8 mouse cellular contexts compared by ENCODE assay signal in the genomic region with DNA sequence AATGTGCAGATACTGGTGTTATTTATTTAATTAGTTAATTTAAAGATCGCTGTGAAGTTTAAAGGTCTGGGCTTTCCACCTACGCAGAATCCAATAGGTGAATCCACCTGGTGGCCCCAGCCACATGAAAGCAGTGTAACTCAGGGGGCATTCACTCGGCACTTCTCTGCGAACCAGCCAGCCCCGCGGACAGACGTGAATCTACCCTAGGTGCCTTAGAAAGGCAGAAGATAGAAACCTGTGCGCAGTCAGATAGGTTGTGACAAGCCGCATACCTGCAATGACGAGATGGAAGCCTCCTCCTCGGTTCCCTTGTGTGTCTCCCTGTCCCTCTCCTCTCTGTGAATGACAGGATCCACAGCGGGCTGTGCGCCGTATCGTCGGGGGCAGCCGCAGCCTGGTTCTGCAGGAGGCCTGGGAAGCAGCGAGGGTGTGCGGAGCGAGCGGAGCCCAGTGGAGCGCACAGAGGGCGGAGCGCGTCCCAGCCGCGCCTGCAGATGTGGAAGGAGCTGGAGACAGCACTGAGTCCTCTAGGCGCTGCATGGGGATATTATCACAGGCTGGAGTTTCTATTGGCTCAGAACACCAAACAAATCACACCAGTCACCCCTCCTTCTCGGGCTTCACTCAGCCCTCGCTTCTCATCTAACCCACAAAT. TPM values are rescaled to one million over a fixed set of nuclear protein-coding genes. Genes with fewer than 3 reads are reported as not detected.
DNase-seq lines count a peak whose midpoint lies in the region; ATAC-seq and TF ChIP-seq lines count a peak whose summit lies in the region.

TSS of gene Grem2 (minus strand) at position 522 of the 658 bp plus-strand sequence.

- 7% methylated on average over 30 of the region's 30 CpGs for WGBS in liver, postnatal 0 days (ENCODE audit: insufficient replicate concordance)
- WGBS in neural tube, embryonic 15.5 days, result 3% methylated on average over 30 of the region's 30 CpGs

- DNase-seq in cerebellum, postnatal 25 days, result peak; percentile 20 to 34
- no peak for DNase-seq in cerebellum, adult 9-10 months
- peak; percentile 11 for DNase-seq in gastrocnemius, adult 18-20 months (ENCODE audit: low spot score)
- DNase-seq in layer of hippocampus, adult 2 months (ENCODE audit: low spot score in 2 of 2), result peak; percentile 40 to 52
- peak; percentile 58 for DNase-seq in liver, postnatal 0 days

- TF ChIP-seq CTCF in cortical plate, adult 2 months (IDR thresholded peaks at IDR 0.05; ENCODE audit: extremely low read depth, insufficient read depth, low read length), result no peak
- TF ChIP-seq CTCF in layer of hippocampus, adult 2 months (conservative IDR thresholded peaks at IDR 0.05), result no peak
- no peak for TF ChIP-seq CTCF in liver, postnatal 0 days (IDR thresholded peaks at IDR 0.05; ENCODE audit: low read depth)

- peak within 1 kb of the TSS; percentile 57 for H3K4me2 ChIP-seq in liver, postnatal 0 days (ENCODE audit: low read depth, low read length)
- peak within 1 kb of the TSS; percentile 78 for H3K4me2 ChIP-seq in neural tube, embryonic 15.5 days

- peak; percentile 90 for TF ChIP-seq POLR2A in cortical plate, adult 2 months (IDR thresholded peaks at IDR 0.05; ENCODE audit: extremely low read depth, insufficient read depth, low read length)

- H3K4me1 ChIP-seq in cortical plate, adult 2 months (ENCODE audit: control insufficient read depth, insufficient read depth, low read length), result no peaks in the 10 kb centered on the region
- H3K4me1 ChIP-seq in liver, postnatal 0 days (ENCODE audit: insufficient read depth), result no peaks in the 10 kb centered on the region
- H3K4me1 ChIP-seq in neural tube, embryonic 15.5 days, result 0 out of 2 replicates have a peak, but pooled peaks cover 4% of the 10 kb centered on the region

- no peaks in the 10 kb centered on the region for H3K36me3 ChIP-seq in liver, postnatal 0 days (replicated peaks; ENCODE audit: insufficient read depth, low read length)
- H3K36me3 ChIP-seq in neural tube, embryonic 15.5 days, result no peaks in the 10 kb centered on the region

- ATAC-seq in liver, postnatal 0 days, result peak; percentile 89
- peak; percentile 98 for ATAC-seq in neural tube, embryonic 15.5 days (ENCODE audit: low FRiP score)
- no peak for ATAC-seq in monocyte, adult 5-6 weeks (replicated peaks; ENCODE audit: insufficient number of reproducible peaks, low FRiP score, low TSS enrichment, poor library complexity, severe bottlenecking)

- TF ChIP-seq EP300 in liver, postnatal 0 days (IDR thresholded peaks at IDR 0.05; ENCODE audit: low read depth), result no peak; the same call in 1 of the 2 replicates

- H3K27me3 ChIP-seq in liver, postnatal 0 days (ENCODE audit: insufficient read depth, low read length), result no peaks in the 10 kb centered on the region
- no peaks in the 10 kb centered on the region for H3K27me3 ChIP-seq in neural tube, embryonic 15.5 days (replicated peaks)

- peak within 1 kb of the TSS; percentile 67 for H3K4me3 ChIP-seq in cortical plate, adult 2 months (ENCODE audit: insufficient read depth, low read length)
- H3K4me3 ChIP-seq in layer of hippocampus, adult 2 months, result peak within 1 kb of the TSS; percentile 65
- H3K4me3 ChIP-seq in liver, postnatal 0 days (ENCODE audit: low read depth, low read length), result peak within 1 kb of the TSS; percentile 45
- peak within 1 kb of the TSS; percentile 52 for H3K4me3 ChIP-seq in neural tube, embryonic 15.5 days (replicated peaks)

- no peaks in the 10 kb centered on the region for H3K9me3 ChIP-seq in liver, postnatal 0 days (ENCODE audit: low read length)
- H3K9me3 ChIP-seq in neural tube, embryonic 15.5 days (replicated peaks), result no peaks in the 10 kb centered on the region

- H3K9ac ChIP-seq in liver, postnatal 0 days (replicated peaks), result peak within 1 kb of the TSS; percentile 56
- H3K9ac ChIP-seq in neural tube, embryonic 15.5 days (replicated peaks), result peak within 1 kb of the TSS; percentile 59

- no peak within 1 kb of the TSS for H3K27ac ChIP-seq in cortical plate, adult 2 months (ENCODE audit: insufficient read depth, low read length)
- peak within 1 kb of the TSS; percentile 86 for H3K27ac ChIP-seq in layer of hippocampus, adult 2 months
- H3K27ac ChIP-seq in liver, postnatal 0 days (ENCODE audit: low read depth), result peak within 1 kb of the TSS; percentile 77
- peak within 1 kb of the TSS; percentile 79 for H3K27ac ChIP-seq in neural tube, embryonic 15.5 days (replicated peaks)

RNA-seq across cellular contexts. Expression of gene Grem2, which starts in this region (rescaled TPM):
- polyA plus RNA-seq in cortical plate, adult 2 months (2012; rRNA removed), result 10.5 and 11.9 TPM in 2 replicates
- total RNA-seq in gastrocnemius, adult 18-20 months (2021), result 1 to 10 TPM; 5.9 to 6.0 TPM
- 10 to 100 TPM; 10.6 to 13.9 TPM for total RNA-seq in layer of hippocampus, adult 2 months (2021)
- polyA plus RNA-seq in liver, postnatal 0 days (2015; fragmentation: Nextera tagmentation; extraction: Ambion mirVana), result 0.81 and 1.2 TPM in 2 replicates
- polyA plus RNA-seq in neural tube, embryonic 15.5 days (2015; fragmentation: Nextera tagmentation; extraction: Ambion mirVana), result 2.4 and 2.5 TPM in 2 replicates
- not detected in 3 replicates for total RNA-seq in monocyte, adult 5-6 weeks (2017)
